Mouse (Mus musculus) liver, adult 2 months (tissue): ENCODE results near the gene Lrrc45. TPM values are rescaled to one million over a fixed set of nuclear protein-coding genes. Genes with fewer than 3 reads are reported as not detected.
"Not testable (repeated sequence)": the region's sequence is repeated elsewhere in the genome, so short reads cannot be mapped to it uniquely, and the experiment has no call there.

Source experiments
- DNase-seq: peaks from one replicate; pipeline ENCODE4 v3.0.0-alpha.2; 2011; ENCODE audit warnings: low read depth, low spot score; ENCODE audit errors: extremely low read depth
- H3K27ac ChIP-seq: fragments of 200-500 bp; replicated peaks from 2 replicates; pipeline ENCODE4 v1.5.1; 2012; ENCODE audit warnings: low read depth, mild to moderate bottlenecking, control low read depth, inconsistent platforms, low read length; ENCODE audit not compliant: insufficient read depth
- H3K27me3 ChIP-seq: fragments of 200-500 bp; 2 replicates; pipeline ENCODE4 v1.6.1; 2012; ENCODE audit warnings: mild to moderate bottlenecking, moderate library complexity, low read length, inconsistent platforms; ENCODE audit not compliant: control insufficient read depth, insufficient read depth
- H3K36me3 ChIP-seq: fragments of 200-500 bp; 2 replicates; pipeline ENCODE4 v1.6.1; 2012; ENCODE audit warnings: low read length, inconsistent platforms; ENCODE audit not compliant: control insufficient read depth, insufficient read depth
- H3K4me1 ChIP-seq: fragments of 200-500 bp; 2 replicates; pipeline ENCODE4 v1.6.1; 2011; ENCODE audit warnings: low read length; ENCODE audit not compliant: control insufficient read depth, insufficient read depth
- H3K4me3 ChIP-seq: fragments of 200-500 bp; 2 replicates; pipeline ENCODE4 v1.5.1; 2011; ENCODE audit warnings: low read depth, mild to moderate bottlenecking, control low read depth, low read length, moderate library complexity; ENCODE audit not compliant: insufficient read depth
- H3K79me2 ChIP-seq: fragments of 200-500 bp; 2 replicates; pipeline ENCODE4 v1.6.1; 2012; ENCODE audit warnings: inconsistent platforms, mild to moderate bottlenecking, low read length, moderate library complexity; ENCODE audit not compliant: control insufficient read depth, insufficient read depth
- H3K9ac ChIP-seq: fragments of 200-500 bp; 2 replicates; pipeline ENCODE4 v1.6.1; 2012; ENCODE audit warnings: low read depth, mild to moderate bottlenecking, control low read depth, inconsistent platforms, low read length
- CTCF ChIP-seq: fragments of 200-500 bp; IDR thresholded peaks from 2 replicates; pipeline ENCODE4 v1.5.1; 2011; ENCODE audit warnings: low read depth, low read length, control low read depth
- POLR2A ChIP-seq: fragments of 200-500 bp; IDR thresholded peaks from 2 replicates; pipeline ENCODE4 v1.6.1; 2011; ENCODE audit warnings: low read length, control low read depth; ENCODE audit not compliant: insufficient read depth; ENCODE audit errors: extremely low read depth
- WGBS: fragments of 180-500 bp; shearing (Covaris S2); methylation state at CpG from one replicate; pipeline ENCODE4 v1.1.7; 2018; 5-methylcytosine and 5-hydroxymethylcytosine counted together
- polyA plus RNA-seq: library from polyadenylated mRNA; depleted of rRNA; stranded (reverse); fragments of >200 nt; gene quantifications from 2 replicates; pipeline ENCODE4 v1.2.3, GENCODE M21; 2012; rRNA removed
- total RNA-seq: library from RNA; depleted of rRNA; stranded (reverse); fragments of >200 nt; gene quantifications from 2 replicates; pipeline ENCODE4 v1.2.3, GENCODE M21; 2014; rRNA removed

Lrrc45 gene
- total RNA-seq (4.4 and 5.1 TPM in 2 replicates), polyA plus RNA-seq (7.4 and 9.8 TPM in 2 replicates)

- Histone ChIP-seq H3K36me3 (no peaks in the 10 kb centered on the region), H3K27me3 (no peaks in the 10 kb centered on the region), H3K4me1 (peaks cover 9% of the 10 kb centered on the region), H3K27ac (peak within 1 kb of the TSS; percentile 32), H3K9ac (peak within 1 kb of the TSS; percentile 68), H3K4me3 (peak within 1 kb of the TSS; percentile 61), H3K79me2 (no peaks in the 10 kb centered on the region)
- DNase-seq: peak; percentile 98
- TF ChIP-seq CTCF (no peak), POLR2A (peak; percentile 80)
- WGBS: 6% methylated on average over 53 of the region's 53 CpGs
Measured at GRCm38 (mm10) chr11:120713580-120714518, at the start of gene Lrrc45, which contains the start of gene Cenpx. Gene Lrrc45, plus strand, starts transcription at chr11:120713925. Gene Cenpx, minus strand, starts transcription at chr11:120713738.

DNA sequence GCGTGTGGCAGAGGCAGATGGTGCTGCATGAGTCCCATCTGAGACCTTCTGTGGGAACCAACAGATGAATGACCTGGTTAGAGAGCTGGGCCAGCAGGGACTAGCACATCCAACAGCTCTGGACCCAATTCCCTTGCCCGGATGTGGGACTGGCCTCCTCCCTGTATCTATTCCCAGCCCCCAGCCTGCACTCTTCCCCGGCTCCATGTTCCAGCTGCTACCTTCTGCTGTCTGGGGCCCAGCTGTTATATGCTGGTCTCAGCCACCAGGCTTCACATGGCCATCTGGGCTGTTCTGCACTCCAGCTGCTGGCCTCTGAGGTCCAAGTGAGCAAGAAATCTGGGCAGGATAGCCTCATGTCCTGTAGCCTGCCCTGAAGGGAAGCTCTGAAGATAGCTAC, 48.3 kb upstream of the Lrrc45 start:
- H3K27me3 ChIP-seq: no peaks in the 10 kb centered on the region
- no peak for TF ChIP-seq CTCF
- TF ChIP-seq POLR2A: no peak
- 71% methylated on average over 3 of the region's 3 CpGs for WGBS
- no peak overlapping the region for H3K9ac ChIP-seq
- no peak for DNase-seq
- no peak overlapping the region for H3K4me3 ChIP-seq
- H3K79me2 ChIP-seq: no peaks in the 10 kb centered on the region
- H3K4me1 ChIP-seq: 0 out of 2 replicates have a peak, but pooled peaks cover 3% of the 10 kb centered on the region
- no peaks in the 10 kb centered on the region for H3K36me3 ChIP-seq
- no peak overlapping the region for H3K27ac ChIP-seq

DNA sequence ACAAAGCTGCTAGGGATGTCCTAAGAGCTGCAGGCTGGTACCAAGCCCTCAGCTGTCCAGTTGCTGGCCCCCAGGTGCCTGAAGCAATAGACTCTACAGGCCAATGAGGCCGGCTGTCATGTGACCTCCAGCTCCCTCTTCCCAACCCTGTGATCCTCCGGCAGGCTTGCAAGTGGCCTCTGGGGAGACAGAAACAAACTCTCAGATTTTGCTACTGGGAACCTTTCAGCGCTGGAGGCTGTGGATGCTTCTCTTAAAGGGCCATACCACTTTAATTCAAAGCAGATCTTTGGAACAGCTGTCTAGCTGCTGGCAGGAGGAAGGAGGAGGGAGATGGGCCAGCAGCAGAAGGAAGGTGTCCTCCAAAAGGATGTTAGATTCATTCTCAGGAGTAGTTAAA, 47.1 kb upstream of the Lrrc45 start:
- no peak for DNase-seq
- no peak overlapping the region for H3K9ac ChIP-seq
- H3K27me3 ChIP-seq: no peaks in the 10 kb centered on the region
- TF ChIP-seq CTCF (no peak), POLR2A (no peak)
- no peak overlapping the region for H3K27ac ChIP-seq
- no peaks in the 10 kb centered on the region for H3K4me1 ChIP-seq
- H3K79me2 ChIP-seq: no peaks in the 10 kb centered on the region
- 60% methylated on average over 3 of the region's 3 CpGs for WGBS
- H3K36me3 ChIP-seq: no peaks in the 10 kb centered on the region
- H3K4me3 ChIP-seq: no peak overlapping the region

- TF ChIP-seq POLR2A (peak; percentile 90), CTCF (no peak)
- H3K4me1 ChIP-seq: peaks cover 30% of the 10 kb centered on the region
Measured at GRCm38 (mm10) chr11:120672687-120673593, 40.8 kb upstream of the Lrrc45 start, which contains the start of gene Aspscr1. Gene Aspscr1, plus strand, starts transcription at chr11:120672973.

DNA sequence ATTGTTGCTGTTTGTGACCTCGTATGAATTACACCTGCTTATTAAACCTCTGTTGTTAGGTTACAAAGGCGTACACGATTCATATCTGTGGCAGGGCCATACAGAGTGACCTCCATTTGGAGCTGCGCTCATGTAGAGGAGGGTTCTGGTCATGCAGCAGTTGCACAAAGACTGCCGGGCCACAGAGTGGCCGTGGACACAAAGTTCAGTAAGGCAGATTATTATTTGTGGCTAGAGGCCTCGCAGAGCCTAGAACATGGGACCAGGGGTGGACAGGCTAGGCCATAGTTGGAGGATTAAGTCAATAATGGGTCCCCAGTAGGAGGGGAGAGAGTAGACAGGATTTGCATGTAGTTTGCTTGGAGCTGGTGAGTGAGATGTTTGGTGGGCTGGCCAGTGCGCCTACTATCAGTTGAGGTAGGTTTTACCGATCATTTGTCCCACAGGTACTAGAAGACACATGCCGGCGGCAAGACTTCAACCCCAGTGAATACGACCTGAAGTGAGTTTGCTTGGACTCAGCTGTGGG, 40.1 kb upstream of the Lrrc45 start:
- Histone ChIP-seq H3K36me3 (peaks cover 3% of the 10 kb centered on the region; the same call in 1 of the 2 replicates), H3K79me2 (peaks cover 17% of the 10 kb centered on the region; the same call in 1 of the 2 replicates), H3K27me3 (no peaks in the 10 kb centered on the region), H3K9ac (peak overlapping the region; percentile 94), H3K27ac (peak overlapping the region; percentile 99), H3K4me1 (peaks cover 37% of the 10 kb centered on the region), H3K4me3 (peak overlapping the region; percentile 95)
- 15% methylated on average over 12 of the region's 12 CpGs for WGBS
- no peak for TF ChIP-seq POLR2A
- DNase-seq: no peak

More at GRCm38 (mm10) chr11:120672687-120673593, 40.8 kb upstream of the Lrrc45 start, which contains the start of gene Aspscr1:
- H3K79me2 ChIP-seq: peaks cover 14% of the 10 kb centered on the region; the same call in 1 of the 2 replicates
- H3K9ac ChIP-seq: peak within 1 kb of the TSS; percentile 94
- DNase-seq: peak; percentile 79
- peak within 1 kb of the TSS; percentile 95 for H3K4me3 ChIP-seq
- no peaks in the 10 kb centered on the region for H3K36me3 ChIP-seq
- H3K27me3 ChIP-seq: no peaks in the 10 kb centered on the region
- peak within 1 kb of the TSS; percentile 99 for H3K27ac ChIP-seq
- WGBS: under 1% methylated on average over 83 of the region's 83 CpGs

- H3K36me3 ChIP-seq, DNase-seq, H3K4me3 ChIP-seq, H3K27me3 ChIP-seq, H3K9ac ChIP-seq: not testable (repeated sequence)
- Histone ChIP-seq H3K79me2 (peaks cover 17% of the 10 kb centered on the region; the same call in 1 of the 2 replicates), H3K27ac (peak overlapping the region; percentile 59; the same call in 1 of the 2 replicates), H3K4me1 (peaks cover 50% of the 10 kb centered on the region)
- WGBS: 74% methylated on average over 5 of the region's 5 CpGs
Measured at GRCm38 (mm10) chr11:120675875-120676274, 37.9 kb upstream of the Lrrc45 start.
